Mouse (Mus musculus): ENCODE results near the gene Tob1. TPM values are rescaled to one million over a fixed set of nuclear protein-coding genes. Genes with fewer than 3 reads are reported as not detected.

Tob1 gene
- total and polyA plus RNA-seq, 3 experiments = 2.4 to 7.5 TPM; not detected in 1

DNA sequence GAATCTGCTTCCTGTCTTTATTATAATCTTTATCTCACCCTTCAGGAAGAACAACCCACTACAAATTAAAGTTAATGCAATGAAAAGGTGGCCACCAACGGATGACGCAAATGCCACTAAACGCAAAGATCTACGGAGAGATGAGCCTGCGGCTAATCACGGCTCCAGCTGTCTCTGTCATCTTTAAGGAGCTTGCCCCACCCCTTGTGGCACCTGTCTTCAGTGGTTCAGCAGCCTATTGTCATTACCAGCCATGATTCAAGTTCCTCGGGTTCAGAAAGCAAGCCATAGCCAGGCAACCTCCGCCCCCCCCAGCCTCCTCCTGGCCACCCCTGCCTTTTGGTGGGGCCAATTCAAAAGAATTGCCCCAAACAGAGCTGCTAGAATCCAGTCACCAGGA lies 29.6 kb upstream of the Tob1 start:
- H3K27ac ChIP-seq (ENCODE audit: control insufficient read depth, low read depth, low read length) = no peak overlapping the region
- peaks cover 0 to 13% of the 10 kb centered on the region in 2 experiments; a peak in 2 of 4 replicates for H3K36me3 ChIP-seq (ENCODE audit: control insufficient read depth in 1 of 2, insufficient read depth in 2 of 2, low read length in 2 of 2)
- no peaks in the 10 kb centered on the region for H3K79me2 ChIP-seq (ENCODE audit: control insufficient read depth, insufficient read depth, low read length, poor library complexity)
- peaks cover 0 to 4% of the 10 kb centered on the region in 2 experiments for H3K27me3 ChIP-seq (ENCODE audit: control insufficient read depth in 1 of 2, insufficient read depth in 2 of 2, low read length in 2 of 2)
- TF ChIP-seq NRF1 (IDR thresholded peaks at IDR 0.05; ENCODE audit: insufficient read depth, low read depth, low read length, poor library complexity, severe bottlenecking) (no peak), BHLHE40 (IDR thresholded peaks at IDR 0.05; ENCODE audit: borderline replicate concordance, low read depth, low read length) (no peak), POLR2A (IDR thresholded peaks at IDR 0.05; ENCODE audit: control insufficient read depth in 1 of 2, insufficient read depth in 1 of 2, low read depth in 1 of 2, low read length in 2 of 2, poor library complexity in 1 of 2) (no peak), POLR2AphosphoS2 (IDR thresholded peaks at IDR 0.05; ENCODE audit: low read length) (no peak), GATA1 (IDR thresholded peaks at IDR 0.05; ENCODE audit: low read depth, low read length) (no peak), ZMIZ1 (IDR thresholded peaks at IDR 0.05; ENCODE audit: low read depth, low read length) (no peak), CHD2 (IDR thresholded peaks at IDR 0.05; ENCODE audit: low read length) (no peak), MAZ (IDR thresholded peaks at IDR 0.05; ENCODE audit: low read depth, low read length) (no peak), MYB (IDR thresholded peaks at IDR 0.05; ENCODE audit: low read depth, low read length) (no peak), ZNF384 (IDR thresholded peaks at IDR 0.05; ENCODE audit: low read depth, low read length) (no peak), CHD1 (IDR thresholded peaks at IDR 0.05; ENCODE audit: low read depth, low read length) (no peak), RAD21 (IDR thresholded peaks at IDR 0.05; ENCODE audit: low read depth, low read length) (no peak), JUND (IDR thresholded peaks at IDR 0.05; ENCODE audit: low read depth, low read length) (no peak), MYC (IDR thresholded peaks at IDR 0.05; ENCODE audit: low read depth, low read length) (no peak), CTCF (IDR thresholded peaks at IDR 0.05 in 2 of 3, conservative IDR thresholded peaks at IDR 0.05 in 1 of 3; ENCODE audit: control insufficient read depth in 1 of 3, insufficient read depth in 1 of 3, low read depth in 2 of 3, low read length in 3 of 3, poor library complexity in 1 of 3, severe bottlenecking in 1 of 3) (no peak), GABPA (IDR thresholded peaks at IDR 0.05; ENCODE audit: low read depth, low read length) (no peak), NELFE (IDR thresholded peaks at IDR 0.05; ENCODE audit: low read depth, low read length) (no peak), MXI1 (IDR thresholded peaks at IDR 0.05; ENCODE audit: low read depth, low read length) (no peak), SIN3A (IDR thresholded peaks at IDR 0.05; ENCODE audit: low read length) (no peak)
- no peaks in the 10 kb centered on the region for H3K9me3 ChIP-seq (replicated peaks; ENCODE audit: insufficient read depth, low read length)
- H3K4me1 ChIP-seq (ENCODE audit: control insufficient read depth in 1 of 2, insufficient read depth in 2 of 2, low read length in 2 of 2) = peaks cover 7 to 24% of the 10 kb centered on the region in 2 experiments
- H3K9ac ChIP-seq (ENCODE audit: control insufficient read depth, low read depth, low read length, poor library complexity, severe bottlenecking) = no peak overlapping the region
- DNase-seq (ENCODE audit: low read depth, low spot score) = no peak
- no peak overlapping the region for H3K4me3 ChIP-seq (ENCODE audit: control insufficient read depth in 1 of 2, insufficient read depth in 1 of 2, low read depth in 2 of 2, low read length in 2 of 2)

DNA sequence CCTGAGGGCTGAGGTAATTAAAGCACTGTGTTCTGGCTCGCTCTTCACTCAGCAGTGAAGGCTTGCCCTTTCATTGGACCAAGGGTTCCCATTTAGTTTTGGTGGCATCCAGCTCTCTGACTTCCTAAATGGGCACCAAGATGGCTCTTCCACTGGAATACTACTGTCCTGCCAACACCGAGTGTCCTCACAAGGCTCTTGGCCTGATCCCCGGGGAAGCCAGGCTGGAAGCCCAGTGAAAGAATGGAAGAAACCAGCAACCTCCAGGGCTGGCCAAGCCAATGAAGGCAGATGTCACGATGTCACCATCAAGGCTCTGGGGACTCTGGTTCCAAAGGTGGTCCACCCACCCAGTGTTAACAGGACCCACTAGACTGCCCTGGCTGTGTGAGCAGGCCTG lies 28.5 kb upstream of the Tob1 start:
- H3K9me3 ChIP-seq (replicated peaks; ENCODE audit: insufficient read depth, low read length) = no peaks in the 10 kb centered on the region
- no peaks in the 10 kb centered on the region for H3K79me2 ChIP-seq (ENCODE audit: control insufficient read depth, insufficient read depth, low read length, poor library complexity)
- peaks cover 7 to 25% of the 10 kb centered on the region in 2 experiments for H3K4me1 ChIP-seq (ENCODE audit: control insufficient read depth in 1 of 2, insufficient read depth in 2 of 2, low read length in 2 of 2)
- H3K27me3 ChIP-seq (ENCODE audit: control insufficient read depth in 1 of 2, insufficient read depth in 2 of 2, low read length in 2 of 2) = peaks cover 0 to 4% of the 10 kb centered on the region in 2 experiments
- no peak overlapping the region for H3K27ac ChIP-seq (ENCODE audit: control insufficient read depth, low read depth, low read length)
- TF ChIP-seq ZC3H11A (IDR thresholded peaks at IDR 0.05; ENCODE audit: low read depth, low read length) = no peak
- H3K4me3 ChIP-seq (ENCODE audit: control insufficient read depth in 1 of 2, insufficient read depth in 1 of 2, low read depth in 2 of 2, low read length in 2 of 2) = no peak overlapping the region
- H3K36me3 ChIP-seq (ENCODE audit: control insufficient read depth in 1 of 2, insufficient read depth in 2 of 2, low read length in 2 of 2) = peaks cover 0 to 13% of the 10 kb centered on the region in 2 experiments; a peak in 2 of 4 replicates
- H3K9ac ChIP-seq (ENCODE audit: control insufficient read depth, low read depth, low read length, poor library complexity, severe bottlenecking) = no peak overlapping the region
- DNase-seq (ENCODE audit: low read depth, low spot score) = no peak
